Mouse (Mus musculus): Measurements from ENCODE around the gene Btbd9.

GRCm38 (mm10) chr17:30334257-30334656 is 242.0 kb downstream of the Btbd9 start:
- TF ChIP-seq POLR2A (IDR thresholded peaks at IDR 0.05; ENCODE audit: borderline replicate concordance, insufficient read depth, low read length) (no peak), CTCF (IDR thresholded peaks at IDR 0.05; ENCODE audit: borderline replicate concordance, insufficient read depth, low read depth, low read length) (no peak)
